Mouse (Mus musculus): ENCODE data around the gene Lman1l. TPM values are rescaled to one million over a fixed set of nuclear protein-coding genes. Genes with fewer than 3 reads are reported as not detected.
A peak's percentile ranks its signal among the peaks of the same experiment; 100 is the strongest.

The Lman1l gene
- total RNA-seq, 2 experiments from 2014 or later = not detected

- DNase-seq (ENCODE audit: low spot score in 2 of 2) = no peak
- Histone ChIP-seq H3K4me3 (no peak overlapping the region), H3K27ac (no peak overlapping the region)
- TF ChIP-seq CTCF (conservative IDR thresholded peaks at IDR 0.05) = no peak
Observed at GRCm38 (mm10) chr9:57627892-57628291, 7.3 kb upstream of the Lman1l start.

- H3K4me3 ChIP-seq = no peak overlapping the region
- no peak for DNase-seq (ENCODE audit: low spot score in 2 of 2)
- H3K27ac ChIP-seq = no peak overlapping the region
- no peak for TF ChIP-seq CTCF (conservative IDR thresholded peaks at IDR 0.05)
Observed at GRCm38 (mm10) chr9:57627191-57627590, 6.6 kb upstream of the Lman1l start.

GRCm38 (mm10) chr9:57625674-57626500 lies 5.3 kb upstream of the Lman1l start:
- peak overlapping the region; percentile 18; the same call in 1 of the 2 replicates for H3K27ac ChIP-seq
- no peak for DNase-seq (ENCODE audit: low spot score in 2 of 2)
- TF ChIP-seq CTCF (conservative IDR thresholded peaks at IDR 0.05) = no peak
- H3K4me3 ChIP-seq = no peak overlapping the region

- no peak overlapping the region for H3K27ac ChIP-seq
- H3K4me3 ChIP-seq = no peak overlapping the region
- no peak for DNase-seq (ENCODE audit: low spot score in 2 of 2)
- no peak for TF ChIP-seq CTCF (conservative IDR thresholded peaks at IDR 0.05)
Observed at GRCm38 (mm10) chr9:57624295-57624694, 3.7 kb upstream of the Lman1l start.

GRCm38 (mm10) chr9:57618854-57619253 lies 1.7 kb downstream of the Lman1l start:
- no peak for DNase-seq (ENCODE audit: low spot score in 2 of 2)
- H3K27ac ChIP-seq = no peak overlapping the region
- TF ChIP-seq CTCF (conservative IDR thresholded peaks at IDR 0.05) = no peak
- H3K4me3 ChIP-seq = no peak overlapping the region

- no peak for TF ChIP-seq CTCF (conservative IDR thresholded peaks at IDR 0.05)
- DNase-seq (ENCODE audit: low spot score in 2 of 2) = no peak
- H3K27ac ChIP-seq = no peak overlapping the region
- H3K4me3 ChIP-seq = no peak overlapping the region
Observed at GRCm38 (mm10) chr9:57617556-57618169, 2.9 kb downstream of the Lman1l start.

GRCm38 (mm10) chr9:57614786-57615185 lies 5.8 kb downstream of the Lman1l start:
- TF ChIP-seq CTCF (conservative IDR thresholded peaks at IDR 0.05) = no peak
- DNase-seq (ENCODE audit: low spot score in 2 of 2) = no peak
- no peak overlapping the region for H3K27ac ChIP-seq
- no peak overlapping the region for H3K4me3 ChIP-seq

GRCm38 (mm10) chr9:57613975-57614374 lies 6.6 kb downstream of the Lman1l start:
- no peak overlapping the region for H3K27ac ChIP-seq
- no peak for DNase-seq (ENCODE audit: low spot score in 2 of 2)
- no peak overlapping the region for H3K4me3 ChIP-seq
- TF ChIP-seq CTCF (conservative IDR thresholded peaks at IDR 0.05) = no peak

- DNase-seq (ENCODE audit: low spot score in 2 of 2) = no peak
- no peak overlapping the region for H3K27ac ChIP-seq
- TF ChIP-seq CTCF (conservative IDR thresholded peaks at IDR 0.05) = no peak
Observed at GRCm38 (mm10) chr9:57612587-57612986, 8.0 kb downstream of the Lman1l start.

GRCm38 (mm10) chr9:57610359-57610826 lies 10.2 kb downstream of the Lman1l start:
- no peak for TF ChIP-seq CTCF (conservative IDR thresholded peaks at IDR 0.05)
- no peak for DNase-seq (ENCODE audit: low spot score in 2 of 2)
- Histone ChIP-seq H3K4me3 (no peak overlapping the region), H3K27ac (no peak overlapping the region)

More at GRCm38 (mm10) chr9:57612587-57612986, 8.0 kb downstream of the Lman1l start:
- no peak overlapping the region for H3K4me3 ChIP-seq

GRCm38 (mm10) chr9:57609803-57610202 lies 10.8 kb downstream of the Lman1l start:
- no peak for TF ChIP-seq CTCF (conservative IDR thresholded peaks at IDR 0.05)
- Histone ChIP-seq H3K4me3 (no peak overlapping the region), H3K27ac (no peak overlapping the region)
- no peak for DNase-seq (ENCODE audit: low spot score in 2 of 2)

- no peak within 1 kb of the TSS for H3K27ac ChIP-seq
- DNase-seq (ENCODE audit: low spot score in 2 of 2) = no peak
- TF ChIP-seq CTCF (conservative IDR thresholded peaks at IDR 0.05) = no peak
Observed at GRCm38 (mm10) chr9:57606139-57606851, 14.3 kb downstream of the Lman1l start, which contains the start of gene Cplx3. Gene Cplx3, minus strand, starts transcription at chr9:57606281.

GRCm38 (mm10) chr9:57605503-57605902 lies 15.1 kb downstream of the Lman1l start:
- H3K27ac ChIP-seq = no peak overlapping the region
- TF ChIP-seq CTCF (conservative IDR thresholded peaks at IDR 0.05) = no peak
- H3K4me3 ChIP-seq = no peak overlapping the region
- no peak for DNase-seq (ENCODE audit: low spot score in 2 of 2)

More at GRCm38 (mm10) chr9:57606139-57606851, 14.3 kb downstream of the Lman1l start, which contains the start of gene Cplx3:
- no peak within 1 kb of the TSS for H3K4me3 ChIP-seq
